Mouse (Mus musculus): ENCODE measurements around the gene Camta2. TPM values are rescaled to one million over a fixed set of nuclear protein-coding genes. Genes with fewer than 3 reads are reported as not detected.

The Camta2 gene
- total RNA-seq (2014; rRNA removed) (23.2 and 26.7 TPM in 2 replicates), polyA plus RNA-seq (2015; fragmentation: Nextera tagmentation; extraction: Ambion mirVana) (24.5 and 24.6 TPM in 2 replicates)

GRCm38 (mm10) chr11:70687601-70688199 lies at the start of gene Camta2:
TSS of gene Camta2 (minus strand) at chr11:70688105.
- Histone ChIP-seq H3K4me1 (ENCODE audit: insufficient read depth, low read length) (peaks cover 21% of the 10 kb centered on the region), H3K27ac (peak within 1 kb of the TSS; percentile 87), H3K27me3 (ENCODE audit: insufficient read depth, low read length) (no peaks in the 10 kb centered on the region), H3K36me3 (ENCODE audit: insufficient read depth, low read length) (peaks cover 13% of the 10 kb centered on the region; the same call in 1 of the 2 replicates), H3K9ac (replicated peaks; ENCODE audit: low read length) (peak within 1 kb of the TSS; percentile 85), H3K9me3 (ENCODE audit: low read length) (no peaks in the 10 kb centered on the region), H3K4me3 (ENCODE audit: low read length) (peak within 1 kb of the TSS; percentile 73), H3K4me2 (ENCODE audit: low read depth, low read length) (peak within 1 kb of the TSS; percentile 79)
- peak; percentile 85 for ATAC-seq
- peak; percentile 90 for DNase-seq (ENCODE audit: low spot score)
- TF ChIP-seq CTCF (IDR thresholded peaks at IDR 0.05; ENCODE audit: low read depth): peak; percentile 46
- WGBS: 0% methylated on average over 52 of the region's 55 CpGs

- TF ChIP-seq CTCF (IDR thresholded peaks at IDR 0.05; ENCODE audit: low read depth): no peak
Observed at GRCm38 (mm10) chr11:70733256-70733655, 45.4 kb upstream of the Camta2 start.

GRCm38 (mm10) chr11:70731178-70731577 lies 43.3 kb upstream of the Camta2 start:
- H3K4me3 ChIP-seq (ENCODE audit: low read length): no peak overlapping the region
- TF ChIP-seq CTCF (IDR thresholded peaks at IDR 0.05; ENCODE audit: low read depth): no peak
- no peaks in the 10 kb centered on the region for H3K9me3 ChIP-seq (ENCODE audit: low read length)
- H3K4me2 ChIP-seq (ENCODE audit: low read depth, low read length): no peak overlapping the region
- ATAC-seq (peak; percentile 71; the same call in 1 of the 2 replicates), DNase-seq (ENCODE audit: low spot score) (peak; percentile 59)
- no peak overlapping the region for H3K9ac ChIP-seq (replicated peaks; ENCODE audit: low read length)
- no peaks in the 10 kb centered on the region for H3K27me3 ChIP-seq (ENCODE audit: insufficient read depth, low read length)
- peaks cover 21% of the 10 kb centered on the region for H3K36me3 ChIP-seq (ENCODE audit: insufficient read depth, low read length)
- H3K4me1 ChIP-seq (ENCODE audit: insufficient read depth, low read length): no peaks in the 10 kb centered on the region
- WGBS: 36% methylated on average over 5 of the region's 5 CpGs
- peak overlapping the region; percentile 64 for H3K27ac ChIP-seq

More at GRCm38 (mm10) chr11:70733256-70733655, 45.4 kb upstream of the Camta2 start:
- WGBS: 75% methylated on average over 5 of the region's 5 CpGs
- no peaks in the 10 kb centered on the region for H3K9me3 ChIP-seq (ENCODE audit: low read length)
- ATAC-seq (no peak), DNase-seq (ENCODE audit: low spot score) (no peak)
- no peak overlapping the region for H3K4me3 ChIP-seq (ENCODE audit: low read length)
- H3K9ac ChIP-seq (replicated peaks; ENCODE audit: low read length): no peak overlapping the region
- H3K27me3 ChIP-seq (ENCODE audit: insufficient read depth, low read length): no peaks in the 10 kb centered on the region
- H3K4me2 ChIP-seq (ENCODE audit: low read depth, low read length): no peak overlapping the region
- peaks cover 5% of the 10 kb centered on the region for H3K36me3 ChIP-seq (ENCODE audit: insufficient read depth, low read length)
- no peaks in the 10 kb centered on the region for H3K4me1 ChIP-seq (ENCODE audit: insufficient read depth, low read length)
- no peak overlapping the region for H3K27ac ChIP-seq

GRCm38 (mm10) chr11:70730427-70731038 lies 42.6 kb upstream of the Camta2 start:
- no peak overlapping the region for H3K4me3 ChIP-seq (ENCODE audit: low read length)
- H3K4me1 ChIP-seq (ENCODE audit: insufficient read depth, low read length): no peaks in the 10 kb centered on the region
- H3K9ac ChIP-seq (replicated peaks; ENCODE audit: low read length): no peak overlapping the region
- H3K27ac ChIP-seq: peak overlapping the region; percentile 64
- DNase-seq (ENCODE audit: low spot score): no peak
- H3K9me3 ChIP-seq (ENCODE audit: low read length): no peaks in the 10 kb centered on the region
- no peak overlapping the region for H3K4me2 ChIP-seq (ENCODE audit: low read depth, low read length)
- WGBS: 81% methylated on average over 9 of the region's 9 CpGs
- peaks cover 28% of the 10 kb centered on the region for H3K36me3 ChIP-seq (ENCODE audit: insufficient read depth, low read length)
- H3K27me3 ChIP-seq (ENCODE audit: insufficient read depth, low read length): no peaks in the 10 kb centered on the region
- 0 out of 2 replicates have a peak, but pooled peaks have one; percentile 31 for ATAC-seq
- TF ChIP-seq CTCF (IDR thresholded peaks at IDR 0.05; ENCODE audit: low read depth): no peak

GRCm38 (mm10) chr11:70727385-70727784 lies 39.5 kb upstream of the Camta2 start:
- no peaks in the 10 kb centered on the region for H3K4me1 ChIP-seq (ENCODE audit: insufficient read depth, low read length)
- no peak for TF ChIP-seq CTCF (IDR thresholded peaks at IDR 0.05; ENCODE audit: low read depth)
- H3K9ac ChIP-seq (replicated peaks; ENCODE audit: low read length): no peak overlapping the region
- no peaks in the 10 kb centered on the region for H3K27me3 ChIP-seq (ENCODE audit: insufficient read depth, low read length)
- no peak for DNase-seq (ENCODE audit: low spot score)
- no peak for ATAC-seq
- peaks cover 49% of the 10 kb centered on the region for H3K36me3 ChIP-seq (ENCODE audit: insufficient read depth, low read length)
- H3K4me3 ChIP-seq (ENCODE audit: low read length): no peak overlapping the region
- no peaks in the 10 kb centered on the region for H3K9me3 ChIP-seq (ENCODE audit: low read length)
- WGBS: 90% methylated on average over 5 of the region's 5 CpGs
- H3K4me2 ChIP-seq (ENCODE audit: low read depth, low read length): no peak overlapping the region
- no peak overlapping the region for H3K27ac ChIP-seq

- no peak overlapping the region for H3K4me2 ChIP-seq (ENCODE audit: low read depth, low read length)
- H3K27me3 ChIP-seq (ENCODE audit: insufficient read depth, low read length): no peaks in the 10 kb centered on the region
- DNase-seq (ENCODE audit: low spot score) (no peak), ATAC-seq (no peak)
- WGBS: 97% methylated on average over 2 of the region's 2 CpGs
- H3K4me1 ChIP-seq (ENCODE audit: insufficient read depth, low read length): no peaks in the 10 kb centered on the region
- H3K27ac ChIP-seq: no peak overlapping the region
- H3K9me3 ChIP-seq (ENCODE audit: low read length): no peaks in the 10 kb centered on the region
- H3K9ac ChIP-seq (replicated peaks; ENCODE audit: low read length): no peak overlapping the region
- no peak overlapping the region for H3K4me3 ChIP-seq (ENCODE audit: low read length)
- TF ChIP-seq CTCF (IDR thresholded peaks at IDR 0.05; ENCODE audit: low read depth): no peak
- H3K36me3 ChIP-seq (ENCODE audit: insufficient read depth, low read length): peaks cover 49% of the 10 kb centered on the region
Observed at GRCm38 (mm10) chr11:70726585-70726984, 38.7 kb upstream of the Camta2 start.

- 95% methylated on average over 9 of the region's 9 CpGs for WGBS
- H3K9ac ChIP-seq (replicated peaks; ENCODE audit: low read length): no peak overlapping the region
- no peak for ATAC-seq
Observed at GRCm38 (mm10) chr11:70724706-70725105, 36.8 kb upstream of the Camta2 start.

More at GRCm38 (mm10) chr11:70724706-70725105, 36.8 kb upstream of the Camta2 start:
- no peaks in the 10 kb centered on the region for H3K9me3 ChIP-seq (ENCODE audit: low read length)
- no peak for TF ChIP-seq CTCF (IDR thresholded peaks at IDR 0.05; ENCODE audit: low read depth)
- peaks cover 60% of the 10 kb centered on the region for H3K36me3 ChIP-seq (ENCODE audit: insufficient read depth, low read length)
- H3K4me2 ChIP-seq (ENCODE audit: low read depth, low read length): no peak overlapping the region
- H3K4me3 ChIP-seq (ENCODE audit: low read length): no peak overlapping the region
- DNase-seq (ENCODE audit: low spot score): no peak
- H3K27me3 ChIP-seq (ENCODE audit: insufficient read depth, low read length): no peaks in the 10 kb centered on the region
- H3K27ac ChIP-seq: no peak overlapping the region
- no peaks in the 10 kb centered on the region for H3K4me1 ChIP-seq (ENCODE audit: insufficient read depth, low read length)
